Mouse (Mus musculus) erythroblast, embryonic 14.5 days (primary cell): ENCODE results near the gene Rtp2. TPM values are rescaled to one million over a fixed set of nuclear protein-coding genes. Genes with fewer than 3 reads are reported as not detected.

Source experiments
- H3K27me3 ChIP-seq: 2 replicates; pipeline ENCODE4 v1.6.1; 2012; ENCODE audit warnings: inconsistent platforms; ENCODE audit not compliant: control insufficient read depth
- H3K36me3 ChIP-seq: 2 replicates; pipeline ENCODE4 v1.6.1; 2012; ENCODE audit warnings: mild to moderate bottlenecking, inconsistent platforms; ENCODE audit not compliant: control insufficient read depth
- H3K4me1 ChIP-seq: 2 replicates; pipeline ENCODE4 v1.6.1; 2012; ENCODE audit warnings: inconsistent platforms; ENCODE audit not compliant: control insufficient read depth
- H3K4me3 ChIP-seq: replicated peaks from 2 replicates; pipeline ENCODE3; 2012; ENCODE audit warnings: moderate library complexity, mild to moderate bottlenecking, inconsistent platforms
- H3K9me3 ChIP-seq: 2 replicates; pipeline ENCODE4 v1.6.1; 2012; ENCODE audit warnings: low read length, inconsistent platforms, mixed read lengths; ENCODE audit not compliant: control insufficient read depth
- GATA1 ChIP-seq: IDR thresholded peaks from 2 replicates; pipeline ENCODE4 v1.6.1; 2012; ENCODE audit warnings: low read length, inconsistent platforms, mixed read lengths
- TAL1 ChIP-seq: IDR thresholded peaks from 3 replicates; pipeline ENCODE4 v1.6.1; 2012; ENCODE audit warnings: low read length, inconsistent platforms, mixed read lengths
- polyA plus RNA-seq: library from polyadenylated mRNA; stranded (reverse); fragments of >175 nt; gene quantifications from 2 replicates; pipeline ENCODE4 v1.2.3, GENCODE M21; 2012

Gene Rtp2
- polyA plus RNA-seq, result not detected in 2 replicates

DNA sequence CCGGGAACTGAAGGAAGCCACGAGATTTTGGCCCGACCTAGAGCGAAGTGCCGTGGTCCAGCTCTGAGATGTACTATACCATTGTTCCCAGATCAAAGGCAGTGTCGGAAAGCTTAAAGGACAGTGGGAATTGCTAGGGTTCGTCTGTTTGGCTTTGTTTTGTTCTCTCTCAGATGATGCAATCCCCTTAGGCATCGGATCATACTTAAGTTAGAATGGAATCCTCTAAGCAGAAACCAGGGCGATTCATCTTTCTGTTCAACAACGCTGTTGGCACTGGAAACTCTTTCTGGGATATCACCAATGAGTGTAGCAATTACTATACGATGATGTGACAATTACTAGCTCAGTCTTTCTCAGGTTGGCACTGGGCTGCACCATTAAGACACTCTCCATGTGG, at the start of gene Rtp2:
Rtp2 (minus strand) TSS at position 101 of the 400 bp plus-strand sequence.
- Histone ChIP-seq H3K4me3 (no peak within 1 kb of the TSS), H3K27me3 (no peaks in the 10 kb centered on the region), H3K9me3 (peaks cover 5% of the 10 kb centered on the region; the same call in 1 of the 2 replicates), H3K36me3 (no peaks in the 10 kb centered on the region), H3K4me1 (no peaks in the 10 kb centered on the region)
- TF ChIP-seq GATA1 (no peak), TAL1 (no peak)

GRCm38 (mm10) chr16:23980991-23981720, 49.0 kb upstream of the Rtp2 start:
- Histone ChIP-seq H3K4me1 (peaks cover 5% of the 10 kb centered on the region; the same call in 1 of the 2 replicates), H3K27me3 (peaks cover 73% of the 10 kb centered on the region), H3K36me3 (no peaks in the 10 kb centered on the region), H3K9me3 (peaks cover 3% of the 10 kb centered on the region; the same call in 1 of the 2 replicates), H3K4me3 (peak overlapping the region; percentile 28)
- TF ChIP-seq GATA1, result no peak
- no peak for TF ChIP-seq TAL1

DNA sequence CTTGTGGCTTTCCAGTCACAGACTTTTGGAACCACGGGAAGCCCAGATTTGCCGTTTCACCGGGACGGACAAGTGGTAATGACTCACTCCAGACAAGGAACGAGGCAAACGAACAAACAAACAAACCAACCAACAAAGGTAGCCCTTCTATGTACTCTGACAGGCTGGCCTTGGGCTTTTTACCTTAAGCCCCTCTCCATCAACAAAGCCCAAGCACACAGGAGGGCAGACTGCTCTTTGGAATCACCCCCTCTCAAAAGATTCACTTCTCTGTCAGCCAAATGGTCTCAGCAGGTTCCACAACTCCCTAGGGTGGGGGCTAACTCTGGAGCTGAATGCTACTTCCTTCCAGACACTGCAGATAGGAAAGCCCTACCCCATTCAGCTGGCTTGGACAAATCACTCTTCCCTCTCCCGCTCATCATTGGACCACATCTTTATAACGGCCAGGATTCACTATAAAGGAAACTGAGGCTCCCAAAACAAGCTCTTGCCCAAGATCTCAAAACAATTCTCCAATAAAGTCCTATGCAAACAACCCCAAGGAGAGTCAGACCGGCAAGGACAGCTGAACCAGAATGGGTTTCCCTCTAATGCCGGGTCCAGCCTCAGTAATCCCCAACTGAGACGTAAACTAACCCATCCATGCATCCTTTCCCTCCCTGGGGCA, 48.1 kb upstream of the Rtp2 start:
- TF ChIP-seq GATA1, result no peak
- no peak for TF ChIP-seq TAL1
- peaks cover 3% of the 10 kb centered on the region; the same call in 1 of the 2 replicates for H3K9me3 ChIP-seq
- H3K4me3 ChIP-seq, result no peak overlapping the region
- H3K27me3 ChIP-seq, result peaks cover 64% of the 10 kb centered on the region
- no peaks in the 10 kb centered on the region for H3K36me3 ChIP-seq
- H3K4me1 ChIP-seq, result peaks cover 5% of the 10 kb centered on the region; the same call in 1 of the 2 replicates

DNA sequence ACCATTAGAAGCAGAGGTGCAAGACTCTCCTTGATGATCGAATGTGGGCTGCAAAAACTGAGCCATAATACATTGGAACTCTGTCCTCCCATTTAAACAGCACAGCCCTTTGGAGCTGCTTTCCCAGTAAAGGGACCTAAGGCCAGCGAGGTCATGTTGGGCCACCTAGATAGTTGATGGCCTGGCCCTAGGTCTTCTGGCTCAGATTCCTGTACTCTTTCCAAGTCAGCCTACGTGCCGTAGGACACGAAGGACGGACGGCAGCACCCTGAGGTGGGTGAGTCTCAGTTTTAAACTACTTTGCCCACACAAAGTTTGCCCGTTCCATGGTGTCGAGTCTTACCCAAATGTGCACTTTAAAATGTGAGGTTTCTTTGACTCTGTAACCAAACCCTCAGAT, 47.3 kb upstream of the Rtp2 start:
- TF ChIP-seq GATA1 (no peak), TAL1 (no peak)
- Histone ChIP-seq H3K4me3 (no peak overlapping the region), H3K27me3 (peaks cover 56% of the 10 kb centered on the region), H3K36me3 (no peaks in the 10 kb centered on the region; the same call in 1 of the 2 replicates), H3K4me1 (peaks cover 5% of the 10 kb centered on the region; the same call in 1 of the 2 replicates), H3K9me3 (no peaks in the 10 kb centered on the region; the same call in 1 of the 2 replicates)

GRCm38 (mm10) chr16:23978495-23978894, 46.3 kb upstream of the Rtp2 start:
- Histone ChIP-seq H3K36me3 (no peaks in the 10 kb centered on the region; the same call in 1 of the 2 replicates), H3K4me1 (peaks cover 5% of the 10 kb centered on the region; the same call in 1 of the 2 replicates), H3K27me3 (peaks cover 46% of the 10 kb centered on the region), H3K9me3 (no peaks in the 10 kb centered on the region; the same call in 1 of the 2 replicates), H3K4me3 (no peak overlapping the region)
- TF ChIP-seq TAL1 (no peak), GATA1 (no peak)

DNA sequence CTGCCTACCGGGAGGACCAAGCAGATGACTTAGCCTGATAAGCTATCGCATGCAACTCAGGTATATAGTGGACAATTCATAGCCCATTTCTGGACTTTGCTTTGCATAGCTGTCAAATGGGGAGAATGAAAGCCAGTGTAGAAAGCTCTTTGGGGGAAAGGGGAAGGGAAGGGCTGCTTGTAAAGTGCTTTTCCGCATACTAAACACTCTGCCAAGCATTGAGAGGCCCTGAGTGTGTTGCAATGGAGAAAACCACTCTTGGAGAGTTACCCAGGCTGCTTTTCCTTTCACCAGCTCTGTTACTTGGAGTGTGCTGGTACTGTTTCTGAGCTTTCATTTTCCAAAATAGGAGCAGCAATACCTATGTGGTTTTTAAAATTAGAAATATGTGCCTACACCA, 45.5 kb upstream of the Rtp2 start:
- no peaks in the 10 kb centered on the region; the same call in 1 of the 2 replicates for H3K9me3 ChIP-seq
- H3K4me3 ChIP-seq, result no peak overlapping the region
- no peak for TF ChIP-seq TAL1
- TF ChIP-seq GATA1, result no peak
- H3K4me1 ChIP-seq, result peaks cover 3% of the 10 kb centered on the region; the same call in 1 of the 2 replicates
- peaks cover 38% of the 10 kb centered on the region for H3K27me3 ChIP-seq
- H3K36me3 ChIP-seq, result no peaks in the 10 kb centered on the region; the same call in 1 of the 2 replicates

DNA sequence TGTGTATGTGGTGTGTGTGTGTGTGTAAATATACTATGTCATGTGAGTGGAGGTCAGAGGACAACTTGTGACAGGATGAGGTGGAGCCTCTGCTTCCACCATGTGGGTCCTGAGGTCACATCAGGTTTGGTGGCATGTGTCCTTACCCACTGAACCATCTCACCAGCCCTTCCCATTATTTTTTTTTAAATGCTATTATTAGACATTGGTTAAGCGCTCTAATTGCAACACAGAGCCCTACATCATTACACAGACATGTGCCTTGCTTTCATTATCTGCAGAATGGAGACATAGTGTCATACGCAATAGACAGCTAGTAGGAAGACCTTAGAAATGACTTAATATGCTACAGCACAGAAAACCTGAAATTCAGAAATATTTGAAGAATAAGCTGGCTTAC, 44.0 kb upstream of the Rtp2 start:
- H3K4me3 ChIP-seq, result no peak overlapping the region
- H3K9me3 ChIP-seq, result no peaks in the 10 kb centered on the region; the same call in 1 of the 2 replicates
- no peaks in the 10 kb centered on the region; the same call in 1 of the 2 replicates for H3K36me3 ChIP-seq
- no peaks in the 10 kb centered on the region for H3K4me1 ChIP-seq
- peaks cover 23% of the 10 kb centered on the region for H3K27me3 ChIP-seq
- no peak for TF ChIP-seq GATA1
- TF ChIP-seq TAL1, result no peak

- H3K9me3 ChIP-seq, result no peaks in the 10 kb centered on the region
- no peaks in the 10 kb centered on the region for H3K4me1 ChIP-seq
- no peak for TF ChIP-seq TAL1
- no peak for TF ChIP-seq GATA1
- H3K4me3 ChIP-seq, result no peak overlapping the region
- no peaks in the 10 kb centered on the region; the same call in 1 of the 2 replicates for H3K36me3 ChIP-seq
- no peaks in the 10 kb centered on the region for H3K27me3 ChIP-seq
Measured at GRCm38 (mm10) chr16:23973635-23974367, 41.6 kb upstream of the Rtp2 start.
